Mouse (Mus musculus): Measurements from ENCODE around the gene Neu4.
"Not testable (repeated sequence)": the region's sequence is repeated elsewhere in the genome, so short reads cannot be mapped to it uniquely, and the experiment has no call there.

GRCm38 (mm10) chr1:94058281-94058680 is 38.0 kb downstream of the Neu4 start:
- TF ChIP-seq CTCF (IDR thresholded peaks at IDR 0.05; ENCODE audit: borderline replicate concordance, insufficient read depth, low read length); POLR2A (IDR thresholded peaks at IDR 0.05; ENCODE audit: low read depth, low read length): not testable (repeated sequence)
